Mouse (Mus musculus): ENCODE results near the gene Gdf15. TPM values are rescaled to one million over a fixed set of nuclear protein-coding genes. Genes with fewer than 3 reads are reported as not detected.
A peak's percentile ranks its signal among the peaks of the same experiment; 100 is the strongest.

Gene Gdf15
- polyA plus RNA-seq, 1 experiment from 2014 or later: not detected

DNA sequence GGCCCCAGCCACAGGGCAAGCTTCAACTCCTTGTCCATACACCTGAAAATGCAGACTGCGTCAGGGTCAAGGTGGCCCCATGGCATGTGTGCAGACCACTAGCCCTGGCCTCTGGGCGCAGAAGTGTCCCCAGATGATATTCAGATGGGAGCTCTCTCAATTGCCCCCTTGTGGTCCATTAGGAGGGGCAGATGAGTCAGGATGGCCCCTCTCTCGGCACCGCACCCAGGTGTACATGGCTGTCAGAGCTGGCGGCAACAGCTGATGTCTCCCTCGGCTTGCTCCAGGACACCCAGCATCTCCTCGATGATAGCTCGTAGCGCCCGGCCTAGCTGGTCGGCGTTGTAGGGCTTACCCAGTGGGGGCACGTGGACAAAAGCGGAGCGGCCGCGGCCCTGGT is 18.1 kb upstream of the Gdf15 start:
- Histone ChIP-seq H3K4me3 (no peak overlapping the region), H3K36me3 (peaks cover 50% of the 10 kb centered on the region), H3K27ac (no peak overlapping the region), H3K9me3 (replicated peaks) (no peaks in the 10 kb centered on the region), H3K27me3 (ENCODE audit: low read depth, poor library complexity, severe bottlenecking) (no peaks in the 10 kb centered on the region), H3K4me1 (peaks cover 50% of the 10 kb centered on the region)
- whole genome bisulfite sequencing: 94% methylated on average over 17 of the region's 17 CpGs
- no peak for DNase-seq (ENCODE audit: low spot score)

DNA sequence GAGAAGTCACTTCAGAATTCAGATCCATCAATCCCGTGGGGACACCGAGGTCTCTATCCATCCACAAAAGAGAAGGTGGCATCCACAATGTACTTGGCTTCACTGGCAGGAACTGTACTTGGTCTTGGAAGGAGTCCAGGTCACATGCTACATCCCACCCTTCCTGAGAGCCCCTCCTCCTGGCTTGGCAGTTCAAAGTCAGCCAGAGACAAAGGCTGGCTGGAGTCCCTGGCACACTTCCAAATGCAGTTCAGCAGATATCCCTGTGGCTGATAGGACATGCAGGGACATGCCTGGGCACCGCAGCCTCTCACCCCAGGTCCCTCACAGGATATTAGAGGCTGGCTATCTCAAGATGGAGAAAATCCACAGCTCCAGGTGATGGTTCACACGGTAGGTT is 17.1 kb upstream of the Gdf15 start:
- 84% methylated on average over 4 of the region's 4 CpGs for WGBS
- no peak for DNase-seq (ENCODE audit: low spot score)

DNA sequence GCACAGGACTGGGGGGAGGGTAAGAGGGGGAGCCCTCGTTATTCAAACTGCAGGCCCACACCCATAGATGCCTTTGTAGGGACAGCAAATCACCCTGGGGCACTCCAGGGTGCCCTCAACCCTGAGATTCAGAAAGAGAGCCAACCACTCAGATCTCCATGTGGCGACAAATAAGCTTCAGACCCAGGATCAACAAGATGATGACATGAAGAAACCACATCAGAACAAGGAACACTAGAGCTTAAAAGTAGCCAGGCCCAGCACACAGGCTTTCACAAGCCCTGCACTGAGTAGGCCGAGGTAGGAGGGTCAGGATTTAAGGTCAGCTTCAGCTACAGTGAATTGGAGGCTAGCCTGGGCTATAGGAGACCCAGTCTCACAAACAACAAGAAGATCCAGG is 16.7 kb upstream of the Gdf15 start:
- DNase-seq (ENCODE audit: low spot score): no peak
- Histone ChIP-seq H3K9me3 (replicated peaks) (no peaks in the 10 kb centered on the region), H3K4me3 (no peak overlapping the region), H3K27me3 (ENCODE audit: low read depth, poor library complexity, severe bottlenecking) (no peaks in the 10 kb centered on the region), H3K36me3 (peaks cover 38% of the 10 kb centered on the region), H3K27ac (peak overlapping the region; percentile 32), H3K4me1 (peaks cover 54% of the 10 kb centered on the region)
- WGBS: 67% methylated on average over 3 of the region's 3 CpGs

More for the DNA sequence above, 17.1 kb upstream of the Gdf15 start:
- Histone ChIP-seq H3K27me3 (ENCODE audit: low read depth, poor library complexity, severe bottlenecking) (no peaks in the 10 kb centered on the region), H3K4me3 (no peak overlapping the region), H3K9me3 (replicated peaks) (no peaks in the 10 kb centered on the region), H3K4me1 (peaks cover 54% of the 10 kb centered on the region), H3K36me3 (peaks cover 41% of the 10 kb centered on the region), H3K27ac (peak overlapping the region; percentile 38; the same call in 1 of the 2 replicates)

DNA sequence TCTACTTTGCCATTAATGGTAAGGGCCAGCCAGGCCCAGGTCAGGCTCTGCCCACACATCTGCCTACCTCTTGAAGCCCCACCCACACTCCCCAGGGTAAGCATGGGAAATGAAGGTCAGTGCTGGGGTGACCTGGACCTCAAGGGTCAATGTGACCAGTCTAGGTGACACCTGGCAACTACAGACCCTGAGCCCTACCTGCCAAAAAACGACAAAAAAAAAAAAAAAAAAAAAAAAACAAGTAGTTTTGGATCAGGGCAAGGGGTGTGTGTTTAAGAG is 15.8 kb upstream of the Gdf15 start:
- Histone ChIP-seq H3K36me3 (peaks cover 38% of the 10 kb centered on the region), H3K4me1 (peaks cover 54% of the 10 kb centered on the region), H3K27ac (peak overlapping the region; percentile 79; the same call in 1 of the 2 replicates), H3K4me3 (no peak overlapping the region), H3K9me3 (replicated peaks) (no peaks in the 10 kb centered on the region), H3K27me3 (ENCODE audit: low read depth, poor library complexity, severe bottlenecking) (no peaks in the 10 kb centered on the region)
- DNase-seq (ENCODE audit: low spot score): no peak
- WGBS: 35% methylated on average over 1 of the region's 1 CpGs

DNA sequence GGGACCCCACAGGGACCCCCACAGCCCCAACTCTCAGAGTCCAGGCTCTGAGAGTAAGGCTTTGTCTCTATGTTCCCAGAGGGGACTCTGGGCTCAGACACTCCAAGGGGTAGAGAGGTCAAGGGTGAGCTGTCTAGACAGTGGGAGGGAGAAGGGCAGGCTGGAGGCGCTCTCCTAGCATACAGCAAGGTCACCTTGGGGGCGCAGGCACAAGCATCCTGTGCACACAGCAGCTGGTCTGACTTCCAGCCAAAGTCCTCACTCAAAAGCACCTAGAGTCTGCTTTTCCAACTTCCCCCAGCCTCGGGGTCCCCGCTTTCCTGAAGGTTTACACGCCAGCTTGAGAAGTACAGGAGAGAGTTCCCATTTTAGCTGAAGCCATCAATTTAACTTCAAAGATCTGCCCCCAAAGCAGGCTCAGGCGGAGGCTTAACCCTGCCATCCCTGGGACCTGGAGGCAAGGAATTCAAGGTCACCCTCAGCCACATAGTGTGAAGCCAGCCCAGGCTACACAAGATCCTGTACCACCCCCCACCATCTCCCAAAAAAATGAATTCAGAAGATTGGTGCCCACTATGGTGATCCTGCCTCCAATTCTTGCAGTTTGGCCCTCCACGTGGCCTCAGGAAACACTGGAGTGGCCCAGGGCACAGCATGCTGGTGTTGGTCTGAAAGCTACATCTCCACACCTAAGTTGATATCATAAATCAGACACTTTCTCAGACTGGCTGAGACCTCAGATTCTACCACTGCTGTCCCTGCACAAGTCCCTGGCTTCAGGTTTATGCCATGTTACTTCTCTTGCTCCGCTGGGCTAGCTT is 15.3 kb upstream of the Gdf15 start:
- peaks cover 54% of the 10 kb centered on the region for H3K4me1 ChIP-seq
- H3K9me3 ChIP-seq (replicated peaks): no peaks in the 10 kb centered on the region
- peak; percentile 54 for DNase-seq (ENCODE audit: low spot score)
- H3K36me3 ChIP-seq: peaks cover 38% of the 10 kb centered on the region
- peak overlapping the region; percentile 79 for H3K27ac ChIP-seq
- H3K27me3 ChIP-seq (ENCODE audit: low read depth, poor library complexity, severe bottlenecking): no peaks in the 10 kb centered on the region
- WGBS: 41% methylated on average over 8 of the region's 8 CpGs
- peak overlapping the region; percentile 2; the same call in 1 of the 2 replicates for H3K4me3 ChIP-seq

DNA sequence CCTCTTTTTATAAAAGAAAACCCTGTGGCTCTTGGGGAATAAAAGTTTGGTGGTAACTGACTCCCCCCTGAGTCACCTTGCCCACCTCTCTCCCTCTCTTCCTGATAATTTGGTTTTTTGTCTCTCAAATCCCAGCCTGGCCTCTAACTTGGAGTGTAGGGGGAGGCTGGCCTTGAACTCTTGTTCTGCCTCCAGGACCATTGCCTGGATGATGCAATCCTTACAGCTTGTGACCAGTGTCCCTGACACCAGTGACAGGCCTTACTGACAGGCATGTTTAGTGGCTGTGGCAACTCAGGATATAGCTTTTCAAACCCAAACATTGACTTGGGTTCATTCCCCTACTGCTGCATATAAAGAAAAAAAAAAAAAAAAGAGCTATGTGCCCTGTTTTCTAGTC is 14.5 kb upstream of the Gdf15 start:
- H3K36me3 ChIP-seq: peaks cover 31% of the 10 kb centered on the region
- H3K4me3 ChIP-seq: no peak overlapping the region
- H3K27ac ChIP-seq: peak overlapping the region; percentile 79
- H3K4me1 ChIP-seq: peaks cover 50% of the 10 kb centered on the region
- H3K27me3 ChIP-seq (ENCODE audit: low read depth, poor library complexity, severe bottlenecking): no peaks in the 10 kb centered on the region
- no peak for DNase-seq (ENCODE audit: low spot score)
- no peaks in the 10 kb centered on the region for H3K9me3 ChIP-seq (replicated peaks)

DNA sequence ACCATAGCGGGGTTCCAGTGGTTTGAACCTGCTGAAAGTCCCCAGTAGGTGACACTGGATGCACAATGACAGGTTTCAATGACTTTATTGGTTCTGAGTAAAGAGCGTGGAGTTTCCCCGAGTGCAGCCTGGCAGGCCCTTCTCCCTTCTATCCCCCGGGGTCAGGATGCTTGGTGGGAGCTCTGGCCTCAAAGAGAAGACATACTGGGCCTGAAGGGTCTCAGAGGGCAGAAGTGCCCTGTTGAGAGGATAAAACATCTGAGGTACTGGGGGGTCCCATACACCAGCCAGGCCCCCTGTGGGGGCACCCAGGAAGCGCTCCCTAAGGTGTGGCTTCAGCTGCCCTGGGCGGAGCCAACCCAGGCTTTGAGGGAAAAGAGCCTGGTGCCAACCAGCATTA is 14.1 kb upstream of the Gdf15 start:
- H3K27me3 ChIP-seq (ENCODE audit: low read depth, poor library complexity, severe bottlenecking): no peaks in the 10 kb centered on the region
- DNase-seq (ENCODE audit: low spot score): no peak
- peak overlapping the region; percentile 79 for H3K27ac ChIP-seq
- H3K4me3 ChIP-seq: no peak overlapping the region
- WGBS: 74% methylated on average over 6 of the region's 6 CpGs
- H3K4me1 ChIP-seq: peaks cover 50% of the 10 kb centered on the region
- H3K36me3 ChIP-seq: peaks cover 28% of the 10 kb centered on the region
- no peaks in the 10 kb centered on the region for H3K9me3 ChIP-seq (replicated peaks)

DNA sequence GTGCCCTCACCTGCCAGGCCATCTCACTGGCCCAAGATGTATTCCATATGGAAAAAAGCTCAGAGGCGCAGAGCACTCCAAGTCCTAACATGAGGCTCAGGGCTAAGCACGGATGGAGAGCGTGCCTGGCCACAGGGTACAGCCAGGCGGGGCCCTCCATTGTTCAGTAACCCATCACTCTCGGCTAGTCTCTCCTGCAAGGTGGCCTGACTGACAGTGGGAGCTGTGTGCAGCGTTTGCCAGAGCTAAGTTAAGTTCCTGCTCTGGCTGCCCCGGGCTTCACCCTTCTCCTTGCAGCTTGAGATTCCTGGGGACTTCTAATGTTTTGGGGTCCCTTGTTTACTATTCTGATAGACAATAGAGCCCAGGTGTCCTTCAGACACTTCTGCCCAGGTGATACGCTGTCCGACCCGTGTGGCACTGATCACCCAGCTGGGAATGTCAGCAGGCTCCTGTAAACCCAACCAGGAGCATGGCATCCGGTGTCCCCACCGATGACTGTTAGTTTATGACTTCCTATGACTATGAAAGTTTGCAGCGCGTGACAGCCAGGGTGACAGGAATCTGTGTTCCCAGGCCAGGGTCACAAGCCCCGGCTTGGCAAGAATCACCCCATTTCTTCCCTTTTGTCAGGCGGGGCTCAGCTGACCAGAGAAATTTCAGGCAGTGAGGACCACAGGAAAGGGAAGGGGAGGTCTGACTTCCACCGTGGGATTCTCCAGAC is 13.4 kb upstream of the Gdf15 start:
- H3K27ac ChIP-seq: peak overlapping the region; percentile 79
- no peak for DNase-seq (ENCODE audit: low spot score)
- no peak overlapping the region for H3K4me3 ChIP-seq
- H3K9me3 ChIP-seq (replicated peaks): no peaks in the 10 kb centered on the region
- WGBS: 72% methylated on average over 17 of the region's 17 CpGs
- peaks cover 50% of the 10 kb centered on the region for H3K4me1 ChIP-seq
- peaks cover 21% of the 10 kb centered on the region for H3K36me3 ChIP-seq
- H3K27me3 ChIP-seq (ENCODE audit: low read depth, poor library complexity, severe bottlenecking): no peaks in the 10 kb centered on the region

DNA sequence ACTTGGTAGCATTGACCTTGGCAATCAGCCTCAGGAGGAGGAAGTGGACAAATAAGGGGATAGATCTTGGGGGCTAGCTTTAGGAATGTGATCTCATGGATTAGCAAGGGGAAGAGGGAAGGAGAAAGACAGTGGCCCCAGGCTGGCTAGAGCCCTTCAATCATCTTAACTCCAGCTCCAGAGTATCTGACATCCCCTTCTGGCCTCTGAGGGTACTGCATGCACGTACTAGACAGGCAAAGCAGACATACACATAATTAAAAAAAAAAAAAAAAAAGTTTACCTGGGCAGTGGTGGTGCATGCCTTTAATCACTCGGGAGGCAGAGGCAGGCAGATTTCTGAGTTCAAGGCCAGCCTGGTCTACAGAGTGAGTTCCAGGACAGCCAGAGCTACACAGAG is 11.8 kb upstream of the Gdf15 start:
- Histone ChIP-seq H3K27ac (no peak overlapping the region), H3K9me3 (replicated peaks) (no peaks in the 10 kb centered on the region), H3K36me3 (peaks cover 5% of the 10 kb centered on the region), H3K4me1 (peaks cover 44% of the 10 kb centered on the region), H3K4me3 (no peak overlapping the region), H3K27me3 (ENCODE audit: low read depth, poor library complexity, severe bottlenecking) (no peaks in the 10 kb centered on the region)
- WGBS: 86% methylated on average over 2 of the region's 2 CpGs
- no peak for DNase-seq (ENCODE audit: low spot score)

DNA sequence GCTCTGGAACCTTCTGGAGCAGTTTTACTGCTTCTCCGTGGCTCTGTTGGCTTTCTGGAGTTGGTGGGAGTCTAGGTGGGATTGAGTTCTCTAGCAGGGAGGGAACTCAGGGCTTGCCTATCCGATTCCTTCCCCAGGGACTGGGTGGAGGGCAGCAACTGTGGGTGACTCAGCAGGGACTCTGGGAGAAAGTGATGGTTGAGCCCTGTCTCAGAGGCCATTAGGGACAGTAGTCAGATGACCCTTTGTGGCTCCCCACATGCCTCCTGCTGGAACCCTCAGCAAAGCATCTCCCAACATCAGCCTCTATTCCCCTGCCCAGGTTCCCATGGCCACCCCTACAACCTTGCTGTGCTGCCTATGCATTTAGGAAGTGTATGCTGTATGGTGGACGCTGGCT is 10.8 kb upstream of the Gdf15 start:
- no peak for DNase-seq (ENCODE audit: low spot score)
- 73% methylated on average over 3 of the region's 3 CpGs for WGBS
- no peaks in the 10 kb centered on the region for H3K27me3 ChIP-seq (ENCODE audit: low read depth, poor library complexity, severe bottlenecking)
- no peaks in the 10 kb centered on the region for H3K9me3 ChIP-seq (replicated peaks)
- H3K27ac ChIP-seq: no peak overlapping the region
- H3K4me1 ChIP-seq: peaks cover 34% of the 10 kb centered on the region
- no peak overlapping the region for H3K4me3 ChIP-seq
- no peaks in the 10 kb centered on the region for H3K36me3 ChIP-seq

DNA sequence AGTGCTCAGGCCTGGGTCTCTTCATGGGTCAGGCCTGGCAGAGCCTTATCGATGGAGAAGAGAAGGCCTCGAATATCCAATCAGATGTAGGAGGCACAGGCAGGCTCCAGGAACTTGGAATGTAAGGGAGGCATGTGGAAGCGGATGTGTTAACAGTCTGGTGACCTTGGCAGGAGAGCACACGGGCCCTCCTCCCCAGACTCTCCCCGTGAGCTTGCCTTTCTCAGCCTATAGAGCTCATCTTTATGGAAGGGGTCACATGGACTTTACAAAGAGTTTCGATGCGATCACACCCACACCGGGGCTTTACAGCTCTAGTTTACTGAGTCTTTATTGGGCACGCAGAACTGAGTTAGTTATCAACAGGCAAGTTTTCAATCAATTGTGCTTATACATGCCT is 6.5 kb upstream of the Gdf15 start:
- 0 out of 2 replicates have a peak, but pooled peaks cover 4% of the 10 kb centered on the region for H3K27me3 ChIP-seq (ENCODE audit: low read depth, poor library complexity, severe bottlenecking)
- 83% methylated on average over 9 of the region's 9 CpGs for WGBS
- DNase-seq (ENCODE audit: low spot score): no peak
- H3K36me3 ChIP-seq: no peaks in the 10 kb centered on the region
- H3K4me1 ChIP-seq: peaks cover 13% of the 10 kb centered on the region
- H3K27ac ChIP-seq: no peak overlapping the region
- H3K4me3 ChIP-seq: no peak overlapping the region
- no peaks in the 10 kb centered on the region for H3K9me3 ChIP-seq (replicated peaks)

DNA sequence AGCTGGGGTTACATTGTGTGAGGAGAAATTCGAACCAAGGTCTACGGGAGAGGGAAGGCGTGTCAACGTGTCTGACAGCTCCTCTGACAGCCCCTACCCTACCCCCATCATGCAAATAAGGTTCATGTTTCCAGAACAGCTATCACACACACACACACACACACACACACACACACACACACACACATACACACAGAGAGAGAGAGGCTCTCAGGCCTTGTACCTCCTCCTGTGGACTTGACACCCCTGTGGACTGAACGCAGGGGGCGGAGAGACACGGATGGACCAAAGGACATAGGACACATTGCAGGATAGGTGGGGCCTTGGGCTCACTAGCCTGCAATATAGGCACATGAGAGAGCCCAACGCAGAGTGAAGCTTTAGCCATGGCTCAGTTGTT is 4.6 kb upstream of the Gdf15 start:
- Histone ChIP-seq H3K27ac (no peak overlapping the region), H3K4me1 (peaks cover 19% of the 10 kb centered on the region), H3K4me3 (no peak overlapping the region), H3K27me3 (ENCODE audit: low read depth, poor library complexity, severe bottlenecking) (peaks cover 23% of the 10 kb centered on the region), H3K36me3 (no peaks in the 10 kb centered on the region), H3K9me3 (replicated peaks) (no peaks in the 10 kb centered on the region)
- no peak for DNase-seq (ENCODE audit: low spot score)
- WGBS: 63% methylated on average over 8 of the region's 8 CpGs

DNA sequence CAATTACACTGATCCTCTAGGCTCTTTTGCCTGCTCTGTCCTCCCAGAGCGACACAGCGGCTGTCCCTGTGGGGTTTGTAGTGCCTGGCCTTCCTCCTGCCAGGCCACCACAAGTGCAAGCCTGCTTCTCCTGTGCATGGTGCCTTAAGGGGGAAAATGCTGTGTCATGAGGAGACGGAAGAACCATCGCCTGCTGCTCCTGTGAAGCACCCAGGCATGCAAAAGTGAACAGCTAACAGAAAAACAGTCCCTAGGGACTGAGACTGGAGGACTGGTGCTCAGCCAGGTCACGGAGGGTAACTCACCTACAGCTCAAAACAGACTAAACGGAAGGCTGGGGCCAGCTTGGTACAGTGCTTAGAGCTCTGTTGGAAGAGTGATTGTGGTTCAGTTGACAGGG is 3.3 kb upstream of the Gdf15 start:
- 0 out of 2 replicates have a peak overlapping the region, but pooled peaks have one; percentile 16 for H3K27ac ChIP-seq
- peaks cover 32% of the 10 kb centered on the region for H3K4me1 ChIP-seq
- H3K36me3 ChIP-seq: no peaks in the 10 kb centered on the region
- H3K9me3 ChIP-seq (replicated peaks): no peaks in the 10 kb centered on the region
- 80% methylated on average over 6 of the region's 6 CpGs for WGBS
- H3K27me3 ChIP-seq (ENCODE audit: low read depth, poor library complexity, severe bottlenecking): peaks cover 36% of the 10 kb centered on the region
- DNase-seq (ENCODE audit: low spot score): no peak
- no peak overlapping the region for H3K4me3 ChIP-seq
